8 mouse cellular contexts compared by ENCODE assay signal in genomic region chr1:82476256-82476655, GRCm38 (mm10).
DNase-seq lines count a peak whose midpoint lies in the region; ATAC-seq and TF ChIP-seq lines count a peak whose summit lies in the region.

No protein-coding gene starts in this region.

- peak overlapping the region; percentile 81; the same call in 1 of the 2 replicates for H3K27ac ChIP-seq in kidney, embryonic 15.5 days
- H3K27ac ChIP-seq in ES-E14 (ENCODE audit: insufficient read depth, low read depth, low read length, poor library complexity, severe bottlenecking): no peak overlapping the region
- H3K27ac ChIP-seq in heart, embryonic 15.5 days: 0 out of 2 replicates have a peak overlapping the region, but pooled peaks have one; percentile 16
- H3K27ac ChIP-seq in lung, postnatal 0 days (ENCODE audit: low read length): no peak overlapping the region

- in situ Hi-C loops in ES-E14 (cut with MboI; ENCODE audit: low sequenced_read_pairs in 2 of 2, unreplicated experiment in 2 of 2): loop anchor here in 1 of 2 experiments (5.0 kb wide), 1 partner anchor 1159 kb away; no protein-coding TSS in a partner anchor

- H3K36me3 ChIP-seq in kidney, embryonic 15.5 days: no peaks in the 10 kb centered on the region
- H3K36me3 ChIP-seq in ES-E14 (ENCODE audit: control insufficient read depth, insufficient read depth, low read length, poor library complexity, severe bottlenecking): no peaks in the 10 kb centered on the region
- no peaks in the 10 kb centered on the region for H3K36me3 ChIP-seq in heart, embryonic 15.5 days
- no peaks in the 10 kb centered on the region for H3K36me3 ChIP-seq in lung, postnatal 0 days (ENCODE audit: insufficient read depth, low read length)

- H3K27me3 ChIP-seq in kidney, embryonic 15.5 days: no peaks in the 10 kb centered on the region
- no peaks in the 10 kb centered on the region for H3K27me3 ChIP-seq in heart, embryonic 15.5 days
- no peaks in the 10 kb centered on the region for H3K27me3 ChIP-seq in lung, postnatal 0 days (replicated peaks; ENCODE audit: insufficient read depth, low read length)

- ATAC-seq in kidney, embryonic 15.5 days (replicated peaks; ENCODE audit: low FRiP score): no peak
- ATAC-seq in heart, embryonic 15.5 days (replicated peaks; ENCODE audit: insufficient number of reproducible peaks, insufficient read depth, low FRiP score, low read depth): no peak
- no peak for ATAC-seq in lung, postnatal 0 days
- ATAC-seq in inflammation-experienced regulatory T-cells, adult 6 months: no peak

- peak overlapping the region; percentile 41; the same call in 1 of the 2 replicates for H3K4me2 ChIP-seq in kidney, embryonic 15.5 days
- no peak overlapping the region; the same call in 1 of the 2 replicates for H3K4me2 ChIP-seq in heart, embryonic 15.5 days
- H3K4me2 ChIP-seq in lung, postnatal 0 days (replicated peaks; ENCODE audit: low read depth, low read length): 0 out of 2 replicates have a peak overlapping the region, but pooled peaks have one; percentile 15

- DNase-seq in kidney, adult 8-10 months: no peak
- peak; percentile 36 for DNase-seq in ES-E14 (ENCODE audit: low read depth, low spot score)
- peak; percentile 31 to 36 for DNase-seq in cerebellum, postnatal 14 days
- DNase-seq in lung, postnatal 0 days (ENCODE audit: low spot score): peak; percentile 52
- DNase-seq in spleen, postnatal 36 days (ENCODE audit: low spot score in 2 of 2): no peak

- H3K4me3 ChIP-seq in kidney, embryonic 15.5 days (replicated peaks): no peak overlapping the region
- no peak overlapping the region for H3K4me3 ChIP-seq in ES-E14 (ENCODE audit: insufficient read depth in 1 of 2, low read depth in 1 of 2, low read length in 2 of 2, poor library complexity in 1 of 2, severe bottlenecking in 1 of 2)
- no peak overlapping the region for H3K4me3 ChIP-seq in heart, embryonic 15.5 days
- no peak overlapping the region for H3K4me3 ChIP-seq in lung, postnatal 0 days (ENCODE audit: low read depth, low read length)

- no peak for TF ChIP-seq EP300 in lung, postnatal 0 days (IDR thresholded peaks at IDR 0.05)

- peaks cover 22% of the 10 kb centered on the region for H3K4me1 ChIP-seq in kidney, embryonic 15.5 days
- H3K4me1 ChIP-seq in ES-E14 (ENCODE audit: control insufficient read depth in 2 of 2, insufficient read depth in 2 of 2, low read length in 2 of 2, poor library complexity in 1 of 2): no peaks in the 10 kb centered on the region
- H3K4me1 ChIP-seq in heart, embryonic 15.5 days (replicated peaks): no peaks in the 10 kb centered on the region; the same call in 1 of the 2 replicates
- H3K4me1 ChIP-seq in lung, postnatal 0 days (ENCODE audit: insufficient read depth, low read depth, low read length): no peaks in the 10 kb centered on the region

- 33% methylated on average over 11 of the region's 11 CpGs for WGBS in kidney, embryonic 15.5 days
- WGBS in heart, embryonic 15.5 days: 48% methylated on average over 11 of the region's 11 CpGs
- WGBS in lung, postnatal 0 days: 36% methylated on average over 11 of the region's 11 CpGs

- H3K9me3 ChIP-seq in kidney, embryonic 15.5 days (replicated peaks): no peaks in the 10 kb centered on the region
- H3K9me3 ChIP-seq in ES-E14 (ENCODE audit: control insufficient read depth, insufficient read depth, low read depth, low read length): no peaks in the 10 kb centered on the region
- no peaks in the 10 kb centered on the region for H3K9me3 ChIP-seq in heart, embryonic 15.5 days (replicated peaks)
- no peaks in the 10 kb centered on the region for H3K9me3 ChIP-seq in lung, postnatal 0 days (ENCODE audit: low read length)

- no peak overlapping the region for H3K9ac ChIP-seq in kidney, embryonic 15.5 days
- H3K9ac ChIP-seq in ES-E14 (ENCODE audit: insufficient read depth, low read depth, low read length, poor library complexity, severe bottlenecking): no peak overlapping the region
- no peak overlapping the region for H3K9ac ChIP-seq in heart, embryonic 15.5 days
- H3K9ac ChIP-seq in lung, postnatal 0 days (replicated peaks; ENCODE audit: low read depth): no peak overlapping the region

- peak; percentile 86 for TF ChIP-seq CTCF in lung, postnatal 0 days (IDR thresholded peaks at IDR 0.05)

TF ChIP-seq in ES-E14, 5 proteins besides CTCF, POLR2A, EP300 and RAD21:
- no peak for TF ChIP-seq ZNF384 (IDR thresholded peaks at IDR 0.05; ENCODE audit: low read depth, low read length)
- no peak for TF ChIP-seq CHD2 (IDR thresholded peaks at IDR 0.05; ENCODE audit: low read depth, low read length)
- peak; percentile 86 for TF ChIP-seq ZC3H11A (IDR thresholded peaks at IDR 0.05; ENCODE audit: borderline replicate concordance, low read depth, low read length)
- TF ChIP-seq MAFK (IDR thresholded peaks at IDR 0.05; ENCODE audit: insufficient read depth, low read depth, low read length): no peak
- no peak for TF ChIP-seq HCFC1 (IDR thresholded peaks at IDR 0.05; ENCODE audit: borderline replicate concordance, insufficient read depth, low read length)

Comparison
In these comparisons a context has a peak if more than half of its experiments do, and no peak if none do; other contexts are left out.
1. H3K27ac ChIP-seq: peak in kidney, embryonic 15.5 days (single experiment) and heart, embryonic 15.5 days (single experiment); none in ES-E14 (single experiment) and lung, postnatal 0 days (single experiment).
2. DNase-seq: peak in ES-E14 (single experiment), cerebellum, postnatal 14 days (2 of 2) and lung, postnatal 0 days (single experiment); none in kidney, adult 8-10 months (0 of 2) and spleen, postnatal 36 days (0 of 2).